Mouse (Mus musculus): Measurements from ENCODE around the gene Cul7.

- TF ChIP-seq CTCF (IDR thresholded peaks at IDR 0.05; ENCODE audit: borderline replicate concordance, extremely low read depth, insufficient read depth, insufficient read length) (no peak), POLR2A (IDR thresholded peaks at IDR 0.05; ENCODE audit: borderline replicate concordance, extremely low read depth, insufficient read depth, insufficient read length, poor library complexity, severe bottlenecking) (no peak)
Observed at GRCm38 (mm10) chr17:46619683-46620357, 30.3 kb upstream of the Cul7 start.
